Mouse (Mus musculus) ES-E14 (cell line): Measurements from ENCODE around the gene Idi2. TPM values are rescaled to one million over a fixed set of nuclear protein-coding genes. Genes with fewer than 3 reads are reported as not detected.
"Not testable (repeated sequence)": the region's sequence is repeated elsewhere in the genome, so short reads cannot be mapped to it uniquely, and the experiment has no call there.

Experiments
- DNase-seq: peaks from one replicate; pipeline ENCODE4 v3.0.0-alpha.2; 2013; ENCODE audit warnings: low read depth, low spot score
- H3K27ac ChIP-seq: 2 replicates; pipeline ENCODE4 v1.5.1; 2012; ENCODE audit warnings: low read depth, mild to moderate bottlenecking, low read length, moderate library complexity, mixed read lengths; ENCODE audit not compliant: poor library complexity, insufficient read depth, severe bottlenecking
- H3K36me3 ChIP-seq: 2 replicates; pipeline ENCODE4 v1.6.1; 2012; ENCODE audit warnings: mild to moderate bottlenecking, low read length, moderate library complexity, mixed read lengths; ENCODE audit not compliant: control insufficient read depth, poor library complexity, insufficient read depth, severe bottlenecking
- H3K4me1 ChIP-seq, 2 experiments: fragments of 150-350 bp in 1 of 2; sonication (generic) in 1 of 2; 2 replicates each; pipeline ENCODE4 v1.6.1; 2012; ENCODE audit warnings: low read length in 2 of 2, mild to moderate bottlenecking in 1 of 2, mixed read lengths in 1 of 2; ENCODE audit not compliant: control insufficient read depth in 2 of 2, insufficient read depth in 2 of 2, poor library complexity in 1 of 2
- H3K4me3 ChIP-seq, 2 experiments: fragments of 150-350 bp in 1 of 2; sonication (generic) in 1 of 2; 2 replicates each; pipeline ENCODE4 v1.5.1; 2012; ENCODE audit warnings: low read length in 2 of 2, low read depth in 1 of 2, mild to moderate bottlenecking in 1 of 2, mixed read lengths in 1 of 2; ENCODE audit not compliant: insufficient read depth in 1 of 2, poor library complexity in 1 of 2, severe bottlenecking in 1 of 2
- H3K9ac ChIP-seq: 2 replicates; pipeline ENCODE4 v1.6.1; 2012; ENCODE audit warnings: low read depth, mild to moderate bottlenecking, low read length, mixed read lengths; ENCODE audit not compliant: poor library complexity, insufficient read depth, severe bottlenecking
- H3K9me3 ChIP-seq: fragments of 150-350 bp; sonication (generic); 2 replicates; pipeline ENCODE4 v1.6.1; 2012; ENCODE audit warnings: low read depth, mild to moderate bottlenecking, low read length; ENCODE audit not compliant: control insufficient read depth, insufficient read depth
- CHD2 ChIP-seq: IDR thresholded peaks from 2 replicates; pipeline ENCODE4 v1.6.1; 2014; ENCODE audit warnings: mild to moderate bottlenecking, low read depth, low read length, inconsistent platforms
- HCFC1 ChIP-seq: IDR thresholded peaks from 2 replicates; pipeline ENCODE4 v1.6.1; 2012; ENCODE audit warnings: low read length, inconsistent platforms, borderline replicate concordance; ENCODE audit not compliant: insufficient read depth
- MAFK ChIP-seq: IDR thresholded peaks from 2 replicates; pipeline ENCODE4 v1.6.1; 2014; ENCODE audit warnings: mild to moderate bottlenecking, low read depth, low read length, inconsistent platforms; ENCODE audit not compliant: insufficient read depth
- ZC3H11A ChIP-seq: IDR thresholded peaks from 2 replicates; pipeline ENCODE4 v1.6.1; 2012; ENCODE audit warnings: low read depth, mild to moderate bottlenecking, inconsistent platforms, low read length, borderline replicate concordance
- ZNF384 ChIP-seq: IDR thresholded peaks from 2 replicates; pipeline ENCODE4 v1.6.1; 2012; ENCODE audit warnings: low read depth, low read length, inconsistent platforms
- in situ Hi-C, 2 experiments: fragments of 600-800 bp; cut with MboI; formaldehyde crosslinking; loops; one replicate each; pipeline ENCODE4 v1.15.1; 2025; ENCODE audit warnings: low sequenced_read_pairs in 2 of 2, inconsistent platforms in 1 of 2; ENCODE audit not compliant: unreplicated experiment in 2 of 2
- total RNA-seq: library from RNA; depleted of rRNA; stranded (reverse); fragments of 300-350 nt; gene quantifications from 2 replicates; pipeline ENCODE4 v1.2.3, GENCODE M21; 2012

The Idi2 gene
- total RNA-seq, 1 experiment, result not detected

GRCm38 (mm10) chr13:8995159-8995989, 42.7 kb downstream of the Idi2 start:
- Histone ChIP-seq H3K4me1 (peaks cover 0 to 2% of the 10 kb centered on the region in 2 experiments; a peak in 2 of 4 replicates), H3K4me3 (peak overlapping the region; percentile 94 to 98), H3K9ac (peak overlapping the region; percentile 99), H3K9me3 (no peaks in the 10 kb centered on the region), H3K36me3 (peaks cover 8% of the 10 kb centered on the region), H3K27ac (peak overlapping the region; percentile 83)
- peak; percentile 40 for DNase-seq
- TF ChIP-seq ZC3H11A (no peak), CHD2 (no peak), MAFK (no peak), HCFC1 (no peak), ZNF384 (no peak)
- in situ Hi-C loops, result no loop called here

GRCm38 (mm10) chr13:8995990-8996786, 43.5 kb downstream of the Idi2 start, which contains the start of gene Gtpbp4:
TSS of gene Gtpbp4 (minus strand) at chr13:8996083.
- peak; percentile 97 for DNase-seq
- Histone ChIP-seq H3K27ac (peak within 1 kb of the TSS; percentile 89), H3K9ac (peak within 1 kb of the TSS; percentile 99), H3K9me3 (no peaks in the 10 kb centered on the region), H3K36me3 (peaks cover 4% of the 10 kb centered on the region), H3K4me3 (peak within 1 kb of the TSS; percentile 94 to 98), H3K4me1 (peaks cover 0 to 2% of the 10 kb centered on the region in 2 experiments; a peak in 2 of 4 replicates)
- in situ Hi-C loops, result no loop called here
- peak; percentile 79; the same call in 1 of the 2 replicates for TF ChIP-seq HCFC1
- TF ChIP-seq ZC3H11A, result no peak
- peak; percentile 78 for TF ChIP-seq ZNF384

- in situ Hi-C loops, H3K4me1 ChIP-seq, H3K36me3 ChIP-seq, H3K9ac ChIP-seq, H3K27ac ChIP-seq, H3K9me3 ChIP-seq, H3K4me3 ChIP-seq, DNase-seq: not testable (repeated sequence)
Measured at GRCm38 (mm10) chr13:8997221-8997620, 44.6 kb downstream of the Idi2 start.

- DNase-seq, result no peak
- in situ Hi-C loops, result no loop called here
- Histone ChIP-seq H3K36me3 (no peaks in the 10 kb centered on the region), H3K27ac (no peak overlapping the region), H3K4me3 (no peak overlapping the region), H3K9ac (no peak overlapping the region), H3K9me3 (no peaks in the 10 kb centered on the region), H3K4me1 (no peaks in the 10 kb centered on the region; a peak in 2 of 4 replicates)
- no peak for TF ChIP-seq ZNF384
- TF ChIP-seq CHD2, result no peak
- TF ChIP-seq HCFC1, result no peak
- no peak for TF ChIP-seq MAFK
- no peak for TF ChIP-seq ZC3H11A
Measured at GRCm38 (mm10) chr13:8999464-8999863, 46.8 kb downstream of the Idi2 start.
